Mouse (Mus musculus): ENCODE data around the gene Sall4. TPM values are rescaled to one million over a fixed set of nuclear protein-coding genes. Genes with fewer than 3 reads are reported as not detected.
"Not testable (repeated sequence)": the region's sequence is repeated elsewhere in the genome, so short reads cannot be mapped to it uniquely, and the experiment has no call there.

Sall4 gene
- total RNA-seq, 2 experiments from 2014 or later, result 2.3 to 2.4 TPM

DNA sequence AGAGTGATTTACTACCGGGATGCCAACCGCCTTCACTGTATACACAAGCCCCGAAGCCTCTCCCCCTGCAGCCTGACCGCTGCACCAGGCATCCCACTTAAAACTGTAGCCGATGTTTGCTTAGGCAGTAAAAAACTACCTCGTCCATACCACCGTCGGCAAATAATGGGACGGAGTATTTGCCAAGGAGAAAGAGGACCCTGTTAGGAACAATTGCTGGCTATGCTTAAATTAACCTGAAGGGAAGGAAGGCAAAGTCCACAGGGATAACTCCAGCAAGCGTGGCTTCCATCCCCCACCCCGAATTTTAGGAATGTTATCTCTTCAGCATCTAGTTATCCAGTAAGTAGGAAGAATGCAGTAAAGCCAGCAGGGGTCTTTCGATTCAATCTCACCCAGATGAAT lies 5.3 kb downstream of the Sall4 start:
- no peak for DNase-seq (ENCODE audit: low spot score)
- intact Hi-C loops (cut with DNase I), result loop anchor here (10.0 kb wide), 1 partner anchor 112 kb away; no protein-coding TSS in a partner anchor

DNA sequence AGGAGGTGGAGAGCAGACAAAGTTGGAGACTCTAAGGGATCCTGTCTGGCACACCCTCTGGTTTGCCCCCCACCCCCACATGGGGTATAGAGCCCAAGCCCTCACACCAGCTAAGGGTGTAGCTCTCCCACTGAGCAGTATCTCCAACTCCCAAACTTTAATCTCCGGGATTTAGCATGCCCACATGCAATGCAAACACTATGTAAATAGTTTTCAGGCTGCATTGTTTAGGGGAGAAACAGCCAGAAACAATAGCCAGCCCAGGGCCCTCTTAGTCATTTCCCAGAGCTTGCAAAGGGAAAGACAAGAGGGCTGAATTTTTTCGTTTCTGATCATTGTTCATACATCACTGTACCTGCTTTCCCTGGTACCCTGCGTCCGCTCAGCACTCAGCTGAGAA lies 5.8 kb downstream of the Sall4 start:
- intact Hi-C loops (cut with DNase I), result loop anchor here (10.0 kb wide), 1 partner anchor 113 kb away; no protein-coding TSS in a partner anchor
- no peak for DNase-seq (ENCODE audit: low spot score)

DNA sequence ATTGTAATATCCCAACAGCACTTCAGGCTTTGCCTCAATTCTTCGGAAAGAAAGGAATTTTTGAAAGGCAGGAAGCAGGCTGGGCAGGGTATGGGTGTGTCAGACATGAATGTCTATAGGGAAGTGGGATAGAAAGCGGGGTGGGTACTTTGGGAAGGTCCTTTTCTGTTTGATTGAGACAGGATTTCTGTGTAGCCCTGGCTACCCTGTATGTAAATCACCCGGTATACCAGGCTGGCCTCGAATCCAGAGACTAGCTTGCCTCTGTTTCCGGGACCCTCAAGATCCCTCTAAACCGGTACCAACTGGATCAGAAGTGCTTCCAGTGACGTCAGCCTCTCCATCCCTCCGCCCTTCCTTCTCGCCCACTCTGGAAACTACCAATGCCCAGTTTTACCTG lies 6.6 kb downstream of the Sall4 start:
- intact Hi-C loops (cut with DNase I), result loop anchor here (10.0 kb wide), 1 partner anchor 114 kb away; no protein-coding TSS in a partner anchor
- DNase-seq (ENCODE audit: low spot score), result no peak

DNA sequence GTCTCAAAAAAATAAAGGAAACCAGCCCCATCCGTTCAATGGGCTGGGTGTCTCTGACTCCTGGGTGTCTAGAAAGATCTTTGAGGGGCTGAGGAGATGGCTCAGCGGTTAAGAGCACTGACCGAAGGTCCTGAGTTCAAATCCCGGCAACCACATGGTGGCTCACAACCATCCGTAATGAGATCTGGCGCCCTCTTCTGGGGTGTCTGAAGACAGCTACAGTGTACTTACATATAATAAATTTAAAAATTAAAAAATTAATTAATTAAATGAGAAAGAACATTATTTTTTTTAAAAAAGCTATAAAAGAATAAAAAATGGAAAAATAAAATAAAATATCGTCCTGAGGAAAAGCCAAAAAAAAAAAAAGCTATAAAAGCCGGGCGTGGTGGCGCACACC lies 23.3 kb downstream of the Sall4 start:
- DNase-seq (ENCODE audit: low spot score), result not testable (repeated sequence)
- intact Hi-C loops (cut with DNase I), result loop anchor here (10.0 kb wide), 1 partner anchor 270 kb away; no protein-coding TSS in a partner anchor

DNA sequence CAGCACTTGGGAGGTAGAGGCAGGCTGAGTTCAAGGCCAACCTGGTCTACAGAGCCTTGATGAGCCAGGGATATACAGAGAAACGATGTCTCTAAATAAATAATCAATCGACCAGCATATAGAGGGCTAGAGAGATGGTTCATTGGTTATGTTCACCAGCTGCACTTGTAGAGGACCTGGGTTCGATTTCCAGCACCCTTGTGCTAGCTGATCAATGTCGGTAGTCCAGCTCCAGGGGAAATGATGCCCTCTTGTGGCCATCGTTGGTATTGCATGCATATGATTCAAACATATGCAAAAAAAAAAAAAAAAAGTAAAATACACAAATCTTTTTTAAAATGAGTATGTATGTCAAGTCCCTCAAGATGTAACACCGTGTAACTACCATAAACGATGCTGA lies 25.1 kb downstream of the Sall4 start:
- DNase-seq (ENCODE audit: low spot score), result no peak
- intact Hi-C loops (cut with DNase I), result loop anchor here (1.0 to 10.0 kb wide), 2 partner anchors 51 to 268 kb away; no protein-coding TSS in a partner anchor

DNA sequence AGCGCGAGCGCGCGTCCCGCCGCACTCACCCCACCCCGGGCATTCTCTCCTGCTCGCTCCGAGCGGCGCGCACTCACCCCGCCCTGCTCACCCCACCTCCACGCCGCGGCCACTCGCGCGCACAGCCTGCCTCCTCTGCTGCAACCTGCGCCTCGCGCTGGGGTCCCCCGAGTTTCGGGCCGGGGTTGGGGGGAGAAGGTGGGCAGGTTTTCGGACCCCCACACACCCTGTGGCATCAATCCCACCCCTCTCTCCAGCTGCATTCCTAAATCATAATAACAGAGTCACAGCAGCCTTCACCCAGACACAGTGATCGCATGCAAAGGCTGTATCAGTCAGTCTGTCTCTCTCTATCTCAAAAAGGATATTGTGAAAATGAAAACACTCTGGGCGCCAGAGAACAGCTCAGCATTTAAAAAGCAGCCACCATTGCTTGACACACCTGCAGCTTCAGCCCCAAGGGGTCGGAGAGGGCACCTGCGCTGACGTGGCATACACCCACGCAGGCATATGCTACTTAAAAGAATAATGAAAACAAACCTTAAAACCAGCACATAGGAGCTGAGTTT lies 25.6 kb downstream of the Sall4 start, which contains the start of gene Atp9a:
Atp9a (minus strand) TSS at position 351 of the 569 bp plus-strand sequence.
- peak; percentile 37 for DNase-seq (ENCODE audit: low spot score)
- intact Hi-C loops (cut with DNase I), result loop anchor here (1.0 to 10.0 kb wide), 2 partner anchors 51 to 267 kb away; no protein-coding TSS in a partner anchor

DNA sequence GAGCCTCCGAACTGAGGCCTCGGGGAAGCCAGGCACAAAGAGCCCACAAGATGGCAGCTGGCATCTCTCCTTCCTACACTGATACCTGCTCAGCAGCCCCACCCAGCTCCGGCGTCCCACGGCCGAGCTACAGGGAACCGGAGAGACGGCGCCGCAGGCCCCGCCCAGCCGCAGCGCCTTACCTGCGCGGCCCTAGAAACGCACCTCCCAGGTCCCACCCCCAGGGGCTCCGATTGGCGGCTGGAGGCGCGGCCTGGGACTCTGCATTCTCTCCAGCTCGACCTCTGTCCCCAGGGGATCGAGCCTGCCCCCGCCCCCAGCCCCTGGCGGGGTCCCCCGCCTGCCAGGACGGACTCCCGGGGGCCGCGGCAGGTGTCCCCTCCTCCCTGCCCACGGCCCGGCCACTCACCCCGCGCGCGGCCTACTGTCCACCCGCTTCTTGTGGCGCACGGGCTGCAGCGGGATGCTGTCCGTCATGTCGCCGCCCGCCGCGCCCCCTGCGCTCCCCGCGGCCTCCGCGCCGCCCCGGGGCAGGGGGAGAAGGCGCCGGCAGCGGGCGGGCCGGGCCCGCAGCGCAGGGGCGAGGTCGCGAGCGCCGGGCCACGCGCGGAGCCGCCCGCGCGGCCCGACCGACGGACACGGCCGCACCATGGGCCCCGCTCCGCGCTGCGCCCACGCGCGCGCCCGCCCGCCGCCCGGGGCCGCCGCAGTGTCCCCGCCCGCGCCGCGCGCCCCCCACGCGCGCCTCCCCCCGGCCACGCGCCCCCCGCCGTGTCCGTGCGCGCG lies 26.3 kb downstream of the Sall4 start:
- intact Hi-C loops (cut with DNase I), result loop anchor here (1.0 to 10.0 kb wide), 2 partner anchors 50 to 267 kb away; no protein-coding TSS in a partner anchor

DNA sequence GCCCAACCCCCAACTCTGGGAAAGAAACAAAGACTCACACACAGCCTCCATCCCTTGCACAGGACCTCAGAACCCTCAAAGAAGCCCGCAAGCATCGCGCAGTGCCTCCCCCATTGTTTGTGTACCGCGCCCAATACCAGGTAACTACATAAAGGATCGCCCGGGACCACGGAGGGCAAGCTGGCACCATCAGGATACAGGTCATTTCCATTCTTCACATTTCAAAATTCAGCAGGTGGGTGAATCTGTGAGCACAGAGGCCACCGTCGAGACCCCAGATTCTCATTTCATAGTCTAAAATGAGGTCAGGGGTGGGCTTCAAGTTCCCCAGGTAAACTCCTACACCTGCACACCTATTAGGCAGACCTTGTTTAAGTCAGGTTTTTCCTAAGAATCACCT lies 27.2 kb downstream of the Sall4 start:
- intact Hi-C loops (cut with DNase I), result loop anchor here (10.0 kb wide), 1 partner anchor 266 kb away; no protein-coding TSS in a partner anchor
- DNase-seq (ENCODE audit: low spot score), result no peak

More for the DNA sequence above, 26.3 kb downstream of the Sall4 start:
- peak; percentile 29 for DNase-seq (ENCODE audit: low spot score)

DNA sequence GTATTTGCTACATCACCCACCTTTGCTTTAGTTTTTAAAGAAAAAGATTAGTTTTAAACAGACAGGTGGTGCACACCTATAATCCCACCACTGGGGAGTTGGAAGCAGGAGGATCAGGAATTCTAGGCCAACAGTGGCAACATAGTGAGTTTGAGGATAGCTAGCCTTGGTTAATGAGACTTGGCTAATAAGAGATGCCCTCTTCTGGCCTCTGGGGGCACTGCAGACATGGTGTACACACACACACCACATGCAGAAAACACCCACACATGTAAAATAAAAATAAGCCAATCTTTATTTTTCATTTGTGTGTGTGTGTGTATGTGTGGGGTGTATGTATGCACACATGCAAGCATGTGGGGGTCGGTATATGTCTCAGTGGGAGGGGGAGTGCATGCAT lies 28.9 kb downstream of the Sall4 start:
- DNase-seq (ENCODE audit: low spot score), result no peak
- intact Hi-C loops (cut with DNase I), result no loop called here

DNA sequence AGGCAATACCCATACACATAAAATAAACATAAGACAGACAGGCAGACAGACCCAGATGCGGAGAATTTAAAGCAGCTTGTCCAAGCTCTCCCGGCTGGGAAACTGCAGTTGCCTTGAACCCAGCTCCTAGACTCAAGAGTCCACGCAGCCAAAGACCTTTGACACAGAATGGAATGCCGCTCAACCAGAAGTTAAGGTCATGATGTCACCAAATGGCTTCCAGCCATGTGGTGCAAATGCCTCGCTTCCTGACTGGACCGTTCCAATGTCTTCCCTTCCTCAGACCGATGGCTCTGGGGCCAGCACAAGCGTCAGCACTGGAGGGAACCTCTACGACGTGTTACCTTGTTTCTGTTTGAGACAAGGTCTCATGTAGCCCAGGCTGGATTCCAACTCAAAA lies 29.9 kb downstream of the Sall4 start:
- peak; percentile 21 for DNase-seq (ENCODE audit: low spot score)
- intact Hi-C loops (cut with DNase I), result no loop called here

DNA sequence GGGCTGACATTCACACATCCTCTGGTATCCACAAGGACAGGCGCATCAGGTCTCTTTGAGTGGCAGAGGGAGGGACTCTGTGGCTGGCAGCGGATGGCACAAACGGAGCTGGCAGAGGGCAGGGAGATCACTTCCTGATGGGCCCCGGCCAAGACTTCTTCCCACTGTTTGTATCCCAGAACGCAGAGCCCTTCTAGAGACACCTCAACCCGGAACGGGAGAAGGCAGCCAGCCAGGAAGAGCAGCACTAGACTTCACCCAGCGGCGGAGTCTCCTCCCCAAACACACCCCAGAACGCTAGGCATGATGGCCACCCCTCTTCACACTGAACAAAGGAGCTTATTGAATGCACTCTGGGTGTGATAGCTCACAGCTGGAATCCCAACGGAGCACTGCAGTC lies 33.7 kb downstream of the Sall4 start:
- peak; percentile 13 for DNase-seq (ENCODE audit: low spot score)

DNA sequence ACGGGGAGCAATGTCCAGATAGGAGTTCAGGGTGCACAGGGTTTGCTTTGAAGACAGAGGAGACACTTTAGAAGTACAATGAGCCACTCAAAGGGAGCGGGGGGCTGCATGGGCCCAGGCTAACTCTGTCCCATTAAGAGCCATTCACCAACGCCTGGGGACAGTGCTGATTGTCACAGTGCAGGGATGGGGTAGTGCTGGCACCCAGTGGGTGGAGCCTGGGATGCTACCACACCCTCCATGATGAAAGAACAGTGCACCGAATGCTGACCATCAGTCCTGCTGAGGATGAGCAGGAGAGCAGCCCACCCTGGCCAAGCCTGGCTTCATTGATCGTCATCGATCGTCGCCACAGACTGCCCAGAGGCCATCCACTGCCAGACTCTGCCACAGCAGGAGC lies 36.5 kb downstream of the Sall4 start:
- no peak for DNase-seq (ENCODE audit: low spot score)
- intact Hi-C loops (cut with DNase I), result no loop called here

More for the DNA sequence above, 33.7 kb downstream of the Sall4 start:
- intact Hi-C loops (cut with DNase I), result no loop called here

DNA sequence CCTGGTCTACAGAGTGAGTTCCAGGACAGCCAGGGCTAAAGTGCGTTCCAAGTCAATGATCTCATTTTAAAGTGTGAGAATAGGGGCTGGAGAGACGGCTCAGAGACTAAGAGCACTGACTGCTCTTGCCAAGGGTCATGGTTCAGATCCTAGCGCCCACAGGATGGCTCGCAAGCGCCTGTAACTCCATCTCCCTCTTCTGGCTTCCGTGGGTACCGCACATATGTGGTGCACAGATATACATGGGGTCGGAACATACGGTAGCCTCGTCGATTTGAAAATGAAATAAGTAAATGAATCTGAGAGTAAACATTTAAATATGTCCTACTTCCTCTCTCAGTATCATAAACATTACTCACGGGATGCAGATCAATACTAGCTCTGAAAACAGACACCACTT lies 38.0 kb downstream of the Sall4 start:
- intact Hi-C loops (cut with DNase I), result no loop called here
- DNase-seq (ENCODE audit: low spot score), result no peak

DNA sequence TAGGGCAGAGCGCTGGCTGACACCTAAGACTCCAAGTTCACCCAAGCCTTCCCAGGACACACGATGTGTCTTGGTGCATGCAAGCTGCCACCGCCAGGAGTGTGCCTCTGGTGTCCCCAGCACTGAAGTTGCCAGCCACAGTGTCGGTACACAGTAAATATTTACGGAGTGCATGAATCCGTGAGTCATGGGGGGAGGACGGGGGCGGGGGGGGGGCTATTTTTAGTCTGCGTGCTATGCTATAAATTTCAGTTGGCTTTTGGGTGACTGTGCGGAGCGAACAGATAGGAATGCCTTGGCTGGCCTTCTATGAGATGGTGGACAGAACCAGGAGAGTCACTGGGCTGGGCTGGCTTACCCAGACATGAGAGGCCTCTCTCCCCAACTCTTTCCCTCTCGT lies 39.7 kb downstream of the Sall4 start:
- DNase-seq (ENCODE audit: low spot score), result no peak
- intact Hi-C loops (cut with DNase I), result no loop called here

DNA sequence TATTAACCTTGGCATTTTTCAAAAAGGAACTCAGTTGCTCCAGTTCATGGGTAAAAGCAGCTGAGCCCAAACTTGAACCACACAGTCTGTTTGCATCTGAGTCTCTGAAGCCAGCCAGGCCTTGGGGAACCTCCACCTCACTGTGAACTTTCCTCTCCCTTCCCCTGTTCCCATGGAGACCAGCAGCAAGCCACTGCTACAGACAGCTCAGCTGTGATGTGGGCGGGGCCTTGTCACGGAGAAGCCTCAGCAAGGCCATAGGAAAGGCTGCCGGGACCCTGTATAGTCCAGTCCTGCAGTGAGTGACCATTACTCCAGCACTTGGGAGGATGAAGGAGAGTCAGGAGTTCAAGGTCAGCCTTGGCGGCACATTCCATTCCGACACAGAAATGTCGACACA lies 41.7 kb downstream of the Sall4 start:
- no peak for DNase-seq (ENCODE audit: low spot score)
- intact Hi-C loops (cut with DNase I), result no loop called here

DNA sequence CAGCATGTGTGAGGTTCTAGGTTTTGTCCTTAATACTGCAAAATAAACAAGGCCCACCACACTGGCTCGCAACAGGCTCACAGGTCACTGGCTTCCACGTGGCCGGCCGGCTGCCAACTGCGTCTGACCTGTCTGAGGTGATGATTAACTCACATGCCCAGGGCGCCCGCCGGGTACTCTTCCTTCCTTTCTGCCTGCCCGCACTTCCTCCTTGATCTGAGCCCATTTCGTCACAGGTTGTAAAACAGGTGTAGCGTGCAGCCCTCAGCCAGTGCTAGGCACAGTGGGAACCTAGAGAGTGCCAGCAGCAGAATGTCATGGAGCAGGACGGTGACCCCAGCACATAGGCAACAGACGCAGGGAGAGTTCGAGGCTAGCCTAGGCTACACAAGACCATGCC lies 46.4 kb downstream of the Sall4 start:
- no peak for DNase-seq (ENCODE audit: low spot score)
- intact Hi-C loops (cut with DNase I), result no loop called here

DNA sequence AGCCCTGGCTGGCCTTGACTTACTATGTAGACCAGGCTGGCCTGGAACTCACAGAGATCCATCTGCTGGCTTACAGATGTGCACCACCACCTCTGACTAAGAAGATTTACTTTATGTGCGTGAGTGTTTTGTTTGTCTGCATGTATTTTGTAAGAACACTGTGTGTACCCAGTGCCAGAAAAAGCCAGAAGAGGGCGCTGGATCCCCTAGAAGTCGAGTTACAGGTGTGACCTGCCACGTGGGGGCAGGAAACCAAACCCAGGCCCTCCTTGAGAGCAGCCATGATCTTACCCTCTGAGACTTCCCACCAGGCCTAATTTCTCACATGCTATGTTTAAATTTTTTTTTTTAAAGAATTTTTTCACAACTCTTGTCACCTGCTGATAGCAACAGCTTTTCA lies 48.0 kb downstream of the Sall4 start:
- intact Hi-C loops (cut with DNase I), result no loop called here
- no peak for DNase-seq (ENCODE audit: low spot score)

DNA sequence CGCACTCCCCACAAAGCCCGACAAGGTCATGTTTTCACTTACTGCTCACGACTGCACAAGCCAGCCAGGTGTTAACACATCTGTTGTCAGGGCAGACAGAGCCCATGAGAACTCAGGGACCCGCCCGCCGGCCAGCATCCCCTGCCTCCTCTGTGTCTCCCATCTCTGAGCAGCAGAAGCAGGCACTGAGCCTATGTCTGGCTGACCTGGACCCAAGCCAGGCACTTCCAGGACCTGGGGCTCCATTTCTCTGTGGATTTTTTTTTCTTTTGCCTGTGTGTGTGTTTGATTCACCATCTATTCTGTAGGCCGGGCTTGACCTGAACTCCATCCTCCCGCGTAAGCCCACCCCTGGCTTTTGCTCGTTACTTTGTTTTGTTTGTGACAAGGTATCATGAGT lies 49.0 kb downstream of the Sall4 start:
- intact Hi-C loops (cut with DNase I), result no loop called here
- DNase-seq (ENCODE audit: low spot score), result no peak

DNA sequence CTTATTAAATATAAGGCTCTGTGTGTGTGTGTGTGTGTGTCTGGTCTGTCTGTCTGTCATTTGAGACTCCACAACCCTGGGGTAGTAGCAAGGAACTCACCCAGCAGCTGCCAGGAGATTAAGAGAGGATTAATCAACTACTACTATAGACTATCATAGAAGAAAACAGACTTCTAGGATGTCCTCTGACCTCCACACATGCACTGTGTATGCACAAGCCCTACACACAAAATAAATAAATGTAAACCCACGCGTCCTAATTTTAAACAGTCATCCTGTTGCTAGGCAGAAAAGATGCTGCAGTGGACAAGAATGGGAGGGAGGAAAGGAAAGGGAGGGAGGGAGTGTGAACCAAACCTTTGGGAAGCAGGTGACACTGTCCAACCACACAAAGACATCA lies 49.5 kb downstream of the Sall4 start:
- intact Hi-C loops (cut with DNase I), result no loop called here

DNA sequence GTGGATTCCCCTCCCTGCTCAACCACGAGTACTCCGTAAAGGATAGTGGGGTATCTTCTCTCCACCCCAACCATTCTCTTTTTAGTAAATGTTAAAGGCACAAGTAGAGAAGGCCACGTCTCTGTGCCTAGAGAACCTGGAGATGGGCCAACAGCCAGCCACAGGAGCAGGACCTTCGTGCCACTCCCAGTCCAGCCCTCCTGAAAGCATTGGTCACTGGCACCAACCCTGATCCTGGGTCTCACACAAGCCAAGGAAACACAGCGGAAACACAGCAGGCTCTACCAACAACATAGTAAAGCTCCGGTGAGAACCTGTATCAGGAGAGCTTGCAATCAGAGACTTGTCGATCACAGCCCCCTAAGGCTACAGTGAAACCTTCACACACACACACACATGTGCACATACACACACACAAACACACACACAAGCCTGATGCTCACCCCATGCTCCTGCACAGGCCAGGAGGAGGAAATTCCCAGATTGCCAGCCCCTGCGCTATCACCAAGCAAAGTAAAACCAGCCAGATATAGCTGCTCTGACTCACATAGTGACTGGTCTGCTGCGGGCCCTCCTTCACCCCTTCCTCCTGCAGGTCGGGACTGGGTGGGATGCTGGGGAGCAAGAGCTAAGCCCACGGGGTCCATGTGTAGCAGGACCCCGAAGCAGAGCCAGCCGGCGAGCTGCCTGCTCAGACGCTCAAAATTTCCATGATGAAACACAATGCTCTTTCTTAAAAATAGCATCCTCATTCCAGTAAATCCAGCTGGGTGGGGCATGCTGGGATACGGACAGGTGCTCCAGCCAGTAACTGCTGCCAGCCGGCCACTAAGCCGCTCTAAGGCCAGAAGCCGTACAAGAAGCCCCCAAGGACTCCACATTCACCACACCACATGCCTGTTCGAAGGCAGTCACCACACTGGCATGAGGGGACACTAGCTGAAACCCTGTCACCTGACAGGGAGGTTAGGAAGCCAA lies 55.3 kb downstream of the Sall4 start:
- intact Hi-C loops (cut with DNase I), result no loop called here
- no peak for DNase-seq (ENCODE audit: low spot score)

More for the DNA sequence above, 49.5 kb downstream of the Sall4 start:
- no peak for DNase-seq (ENCODE audit: low spot score)
